Mouse (Mus musculus): Measurements from ENCODE around the gene Stk40. TPM values are rescaled to one million over a fixed set of nuclear protein-coding genes. Genes with fewer than 3 reads are reported as not detected.

Stk40 gene
- total RNA-seq, 2 experiments from 2014 or later, result 26.5 to 28.8 TPM

DNA sequence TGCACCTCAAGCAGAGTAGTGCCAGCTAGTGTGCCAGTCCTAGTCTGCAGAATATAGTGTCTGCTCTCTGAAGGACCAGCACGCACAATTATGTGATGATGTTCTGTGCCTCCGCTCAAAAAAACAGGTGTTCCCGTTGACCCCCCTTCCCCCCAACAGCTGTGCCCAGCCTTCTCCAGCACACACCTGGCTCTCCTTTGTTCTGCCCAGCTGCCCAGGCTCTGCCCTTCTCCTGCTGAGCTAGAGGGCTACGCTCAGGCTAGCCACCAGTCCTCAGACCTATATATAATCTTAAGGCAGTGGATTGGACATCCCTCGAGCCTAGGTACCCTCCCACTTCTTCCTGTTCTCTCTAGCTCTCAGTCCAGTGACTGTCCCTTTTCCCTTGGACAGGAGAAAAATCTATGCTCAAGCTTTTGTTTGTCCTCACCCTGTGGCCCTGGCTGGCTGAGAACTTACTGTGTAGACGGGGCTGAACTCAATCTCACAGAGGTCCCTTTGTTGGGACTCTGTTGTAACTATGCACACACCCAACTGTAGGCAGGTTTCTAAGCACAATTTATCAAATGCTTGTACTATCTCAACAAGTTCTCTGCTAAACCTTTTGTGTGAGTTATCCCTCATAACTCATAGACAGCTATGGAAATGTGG, 12.2 kb downstream of the Stk40 start:
- intact Hi-C loops (cut with DNase I), result no loop called here
- no peak for DNase-seq (ENCODE audit: low spot score in 2 of 2)

DNA sequence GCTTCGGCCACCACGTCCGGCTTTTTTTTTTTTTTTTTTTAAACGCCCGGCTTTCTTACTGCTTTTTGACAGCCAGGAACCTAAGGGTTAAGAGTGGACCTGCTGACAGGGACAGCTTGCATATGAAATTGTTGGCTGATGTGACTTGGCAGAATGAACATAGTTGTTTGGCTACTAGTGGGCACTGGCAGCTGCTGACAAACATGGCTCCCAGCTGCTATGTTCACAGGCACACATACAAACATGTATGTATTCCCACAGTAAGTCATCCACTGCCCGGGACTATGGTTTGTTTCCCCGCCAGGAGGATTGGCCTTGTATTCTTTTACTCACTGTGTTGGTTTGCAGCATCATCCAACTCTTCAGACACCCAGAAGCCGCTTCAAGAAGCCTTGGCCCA, 13.4 kb downstream of the Stk40 start:
- no peak for DNase-seq (ENCODE audit: low spot score in 2 of 2)
- intact Hi-C loops (cut with DNase I), result no loop called here

DNA sequence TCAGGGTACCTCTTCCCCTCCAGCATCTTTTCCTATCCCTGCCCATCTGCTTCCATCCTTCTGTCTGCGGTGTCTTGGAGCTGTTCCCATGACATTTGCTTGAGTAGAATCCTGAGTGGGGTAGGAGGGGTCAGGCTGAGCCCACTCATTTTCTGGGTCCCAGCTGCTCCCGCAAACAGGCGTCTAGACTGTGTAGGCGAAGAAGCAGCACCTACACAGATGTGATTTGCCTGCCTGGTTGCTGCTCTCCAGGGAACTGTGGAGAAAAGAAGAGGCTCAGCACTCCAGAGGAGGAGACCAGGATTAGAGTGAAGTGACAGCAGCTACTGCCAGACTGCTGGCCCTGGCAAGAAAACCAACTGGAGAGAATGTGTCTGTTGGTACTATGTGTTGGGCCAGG, 14.9 kb downstream of the Stk40 start:
- intact Hi-C loops (cut with DNase I), result no loop called here
- DNase-seq (ENCODE audit: low spot score in 2 of 2), result peak; percentile 71 to 78

DNA sequence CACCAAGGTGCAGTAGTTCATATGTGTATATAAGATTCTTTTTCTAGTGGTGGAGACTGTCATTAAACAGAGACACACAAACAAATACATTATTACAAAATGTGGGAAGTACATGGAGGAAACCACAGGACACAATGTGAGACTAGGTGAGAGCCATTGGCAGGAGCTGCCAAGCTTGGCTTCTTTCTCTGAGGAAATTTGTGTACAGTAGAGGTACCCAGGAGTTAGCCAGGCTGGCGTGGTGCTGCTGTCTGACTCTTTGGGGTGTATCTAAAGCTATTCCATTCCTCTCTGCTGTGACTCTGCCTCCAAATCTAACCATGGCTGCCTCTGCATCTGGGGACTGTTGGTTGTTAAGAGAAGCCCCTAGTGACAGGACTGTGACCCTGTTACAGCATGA, 15.3 kb downstream of the Stk40 start:
- no peak for DNase-seq (ENCODE audit: low spot score in 2 of 2)
- intact Hi-C loops (cut with DNase I), result no loop called here

DNA sequence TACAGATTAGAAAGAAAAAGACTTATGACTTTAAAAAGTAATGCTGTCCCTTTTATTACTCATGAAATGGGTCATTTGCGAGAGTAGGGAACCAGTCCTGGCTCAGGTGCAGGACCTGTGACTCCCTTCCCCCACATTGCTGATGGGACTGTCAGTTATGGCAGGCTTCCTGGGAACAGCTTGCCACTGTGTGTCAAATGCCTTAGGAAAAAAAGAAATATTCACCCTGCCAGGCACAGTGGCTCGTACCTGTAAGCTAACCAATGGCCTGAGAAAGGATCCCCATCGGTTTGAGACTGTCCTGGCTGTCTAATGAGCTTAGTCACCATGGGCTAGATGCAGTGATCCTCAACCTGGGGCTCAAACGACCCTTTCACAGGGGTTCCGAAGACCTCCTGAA, 16.3 kb downstream of the Stk40 start:
- intact Hi-C loops (cut with DNase I), result no loop called here
- no peak for DNase-seq (ENCODE audit: low spot score in 2 of 2)

DNA sequence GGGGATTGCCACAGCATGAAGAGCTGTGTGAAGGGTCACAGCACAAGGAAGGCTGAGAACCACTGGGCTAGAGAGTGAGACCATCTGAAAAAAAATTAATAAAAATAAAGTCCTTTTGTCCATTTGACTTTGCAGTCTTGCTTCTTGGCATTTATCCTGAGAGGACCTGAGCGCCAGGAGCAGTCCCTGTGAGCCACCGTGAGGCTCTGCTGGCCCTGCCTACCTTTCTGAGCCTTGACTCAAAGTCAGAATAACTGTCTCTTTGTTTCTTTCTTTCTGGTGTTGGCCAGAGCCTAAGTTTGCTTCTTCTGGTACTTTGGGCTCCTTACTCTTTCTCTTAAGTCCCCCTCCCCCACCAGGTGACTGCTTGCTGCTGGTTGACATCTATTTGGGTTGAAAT, 16.7 kb downstream of the Stk40 start:
- intact Hi-C loops (cut with DNase I), result no loop called here
- no peak for DNase-seq (ENCODE audit: low spot score in 2 of 2)

DNA sequence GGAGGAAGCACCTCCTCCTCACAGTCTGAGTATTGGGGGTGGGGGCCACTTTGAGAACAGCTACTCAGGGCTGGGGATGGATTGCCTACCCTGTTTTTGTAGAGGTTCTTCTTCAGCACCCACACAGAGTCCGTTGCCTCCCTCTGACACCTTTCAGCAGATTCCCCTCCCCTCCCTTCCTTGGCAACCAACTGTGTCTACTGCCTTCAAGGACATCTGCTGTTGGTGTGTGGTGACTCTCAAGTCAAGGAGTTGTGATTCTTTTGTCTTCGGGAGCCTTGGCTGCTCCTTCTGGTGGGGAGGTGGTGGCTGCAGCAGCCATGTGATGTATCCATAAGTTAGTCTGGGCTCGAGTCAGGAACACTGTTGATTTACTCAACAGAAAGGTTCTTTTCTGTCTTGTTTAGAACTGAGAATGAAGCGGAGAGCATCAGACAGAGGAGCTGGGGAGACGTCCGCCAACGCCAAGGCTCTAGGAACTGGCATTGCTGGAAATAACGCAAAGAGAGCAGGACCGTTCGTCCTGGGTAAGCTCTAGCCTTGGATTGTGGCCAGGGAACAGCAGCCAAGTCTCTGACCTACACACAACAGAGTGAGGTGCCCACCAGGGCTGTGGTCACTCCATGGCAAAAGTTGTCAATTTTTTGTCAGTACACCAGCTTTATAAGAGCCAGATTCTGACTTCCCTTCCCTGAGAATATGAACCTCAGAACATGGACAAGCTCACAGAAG, 19.7 kb downstream of the Stk40 start:
- intact Hi-C loops (cut with DNase I), result no loop called here
- DNase-seq (ENCODE audit: low spot score in 2 of 2), result peak in 1 of 2 experiments; percentile 56

DNA sequence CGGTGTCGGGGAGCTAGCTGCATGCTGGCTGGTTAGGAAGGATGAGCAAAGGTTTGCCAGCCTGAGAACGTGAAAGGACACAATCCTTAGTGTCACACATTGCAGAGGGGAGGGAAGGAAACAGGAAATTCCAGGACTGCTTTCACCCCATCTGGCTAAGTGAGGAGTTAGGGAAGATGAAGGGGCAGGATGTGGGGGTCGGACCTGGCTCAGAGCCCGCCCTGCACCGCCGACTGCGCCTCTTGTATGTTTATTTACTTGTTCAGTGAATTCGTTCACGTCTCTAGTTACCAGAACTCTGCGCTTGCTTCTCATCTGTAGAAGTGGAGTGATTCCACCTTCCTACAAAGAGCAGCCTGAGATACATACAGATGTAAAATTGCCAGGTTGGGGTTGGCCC, 26.7 kb downstream of the Stk40 start:
- DNase-seq (ENCODE audit: low spot score in 2 of 2), result no peak
- intact Hi-C loops (cut with DNase I), result no loop called here

DNA sequence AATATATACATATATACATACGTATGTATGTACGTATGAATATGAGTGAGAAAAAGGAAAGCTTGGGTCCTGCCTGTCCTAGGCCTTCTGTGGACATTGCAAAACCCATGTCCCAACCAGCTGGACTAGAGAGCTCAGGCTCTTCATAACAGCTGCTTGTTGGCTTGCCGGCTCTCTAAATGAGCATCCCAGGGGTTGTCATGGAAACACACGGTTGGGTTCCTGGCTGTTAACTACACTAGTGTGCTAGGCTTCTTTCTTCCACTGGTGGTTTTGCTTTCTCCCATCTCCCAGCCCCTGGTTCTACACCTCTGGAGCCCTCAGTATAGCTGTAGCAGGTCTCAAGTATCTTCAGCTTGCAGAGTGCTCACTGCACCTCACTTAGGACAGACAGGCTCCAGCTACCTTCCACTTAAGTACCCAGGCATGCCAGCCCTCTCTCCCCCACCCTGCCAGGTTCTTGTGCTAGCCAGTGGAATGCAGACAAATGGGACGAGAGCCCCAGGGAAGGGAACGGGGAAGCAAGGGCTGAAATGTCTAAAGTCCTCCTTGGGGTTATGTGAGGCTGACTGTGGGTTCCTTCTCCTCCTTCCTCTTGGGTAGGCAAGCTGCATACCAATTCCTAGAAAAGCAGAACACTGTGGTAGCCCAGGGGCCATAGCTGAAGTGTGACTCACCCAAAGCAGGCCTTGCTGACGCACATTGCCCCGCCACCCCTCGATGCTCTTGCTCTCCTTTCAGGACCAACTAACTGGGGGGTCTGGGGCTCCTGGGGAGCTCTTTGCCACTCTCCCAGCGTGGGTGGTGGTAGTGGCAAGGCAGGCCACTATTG, 27.7 kb downstream of the Stk40 start:
- intact Hi-C loops (cut with DNase I), result no loop called here
- peak; percentile 73 to 89 for DNase-seq (ENCODE audit: low spot score in 2 of 2)

DNA sequence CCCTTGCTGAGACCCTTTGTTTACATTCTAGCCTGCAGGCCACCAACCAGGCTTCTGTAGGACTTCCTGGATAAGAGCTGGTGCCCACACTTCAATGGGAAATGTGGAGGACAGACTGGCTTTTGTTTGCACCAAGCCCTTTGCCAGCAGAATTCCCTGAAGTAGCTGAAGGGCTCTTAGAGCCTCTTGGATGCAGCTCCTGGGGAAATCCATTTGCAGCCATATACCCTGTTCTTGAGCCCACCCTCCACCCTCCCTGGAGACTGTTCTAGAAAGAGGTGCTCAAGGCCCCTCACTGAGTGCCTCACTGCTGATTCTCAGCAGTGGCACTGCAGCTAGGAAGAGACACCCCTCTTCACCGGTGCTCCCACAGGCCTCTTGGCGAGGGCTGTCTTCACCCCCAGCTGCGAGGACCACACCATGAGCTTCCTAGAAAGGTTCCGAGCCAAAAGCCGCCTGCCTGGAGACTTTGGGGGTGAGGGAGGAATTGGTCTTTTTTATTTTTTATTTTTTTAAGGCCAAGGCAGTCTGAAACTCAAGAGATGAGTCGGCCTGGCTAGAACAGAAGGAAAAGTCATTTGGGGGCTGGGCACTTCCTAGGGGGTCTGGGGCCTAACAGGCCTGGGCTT, 29.0 kb downstream of the Stk40 start:
- no peak for DNase-seq (ENCODE audit: low spot score in 2 of 2)
- intact Hi-C loops (cut with DNase I), result no loop called here

DNA sequence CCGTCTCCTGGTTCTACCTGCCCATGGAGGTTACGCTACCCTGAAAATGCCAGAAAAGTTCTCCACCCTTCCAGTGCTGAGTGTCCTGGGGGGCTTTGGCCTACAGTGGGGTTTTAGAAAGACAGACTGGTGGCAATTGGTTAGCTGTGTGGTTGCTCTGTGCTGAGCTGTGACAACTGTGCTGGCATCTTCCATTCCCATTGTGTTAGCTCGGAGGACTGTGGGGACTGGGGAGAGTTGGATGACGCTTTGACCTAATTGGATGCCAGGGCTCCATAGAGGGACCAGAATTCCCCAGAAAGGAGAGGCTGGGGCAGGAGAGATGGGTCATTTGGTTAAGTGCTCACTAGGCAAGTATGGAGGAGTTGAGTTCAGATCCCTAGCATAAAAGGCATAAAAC, 30.5 kb downstream of the Stk40 start:
- no peak for DNase-seq (ENCODE audit: low spot score in 2 of 2)
- intact Hi-C loops (cut with DNase I), result no loop called here

DNA sequence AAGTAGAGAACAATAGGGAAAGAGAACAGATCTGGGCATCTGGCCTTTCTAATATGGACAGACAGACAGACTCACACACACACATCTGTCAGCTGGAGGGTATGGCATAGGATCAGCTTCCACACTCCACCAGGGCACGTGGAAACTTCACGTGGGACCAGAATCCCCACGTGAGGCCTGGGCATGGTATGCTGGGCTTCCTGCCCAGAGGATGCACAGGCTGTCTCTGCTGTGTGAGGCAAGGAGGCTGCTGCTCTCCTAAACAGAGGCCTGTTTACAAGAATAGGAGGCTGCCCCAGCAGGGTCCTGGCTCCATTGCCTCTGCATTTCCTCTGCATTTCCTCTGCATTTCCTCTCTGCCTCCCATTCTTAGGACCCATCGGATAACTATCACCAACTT, 30.9 kb downstream of the Stk40 start:
- intact Hi-C loops (cut with DNase I), result no loop called here
- no peak for DNase-seq (ENCODE audit: low spot score in 2 of 2)

DNA sequence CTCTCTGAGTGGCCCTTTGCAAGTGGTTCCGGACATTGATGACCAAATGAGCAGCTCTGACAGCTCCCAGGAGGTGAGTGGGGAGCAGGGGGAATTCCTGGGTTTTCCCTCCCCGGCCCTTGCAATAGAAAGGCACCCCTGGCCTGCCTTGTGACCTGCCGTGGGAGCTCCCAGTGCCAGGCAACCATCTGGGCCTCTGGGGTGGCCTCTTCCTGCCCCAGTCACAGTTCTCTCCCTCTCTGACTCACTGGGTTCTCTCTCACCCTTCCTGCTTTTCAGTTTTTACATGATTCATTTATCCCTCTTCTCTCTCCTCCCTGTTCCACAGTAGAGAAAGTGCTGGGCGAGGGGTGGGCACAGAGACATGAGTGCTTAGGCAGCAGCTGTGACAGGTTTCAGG, 34.0 kb downstream of the Stk40 start:
- intact Hi-C loops (cut with DNase I), result no loop called here
- no peak for DNase-seq (ENCODE audit: low spot score in 2 of 2)

DNA sequence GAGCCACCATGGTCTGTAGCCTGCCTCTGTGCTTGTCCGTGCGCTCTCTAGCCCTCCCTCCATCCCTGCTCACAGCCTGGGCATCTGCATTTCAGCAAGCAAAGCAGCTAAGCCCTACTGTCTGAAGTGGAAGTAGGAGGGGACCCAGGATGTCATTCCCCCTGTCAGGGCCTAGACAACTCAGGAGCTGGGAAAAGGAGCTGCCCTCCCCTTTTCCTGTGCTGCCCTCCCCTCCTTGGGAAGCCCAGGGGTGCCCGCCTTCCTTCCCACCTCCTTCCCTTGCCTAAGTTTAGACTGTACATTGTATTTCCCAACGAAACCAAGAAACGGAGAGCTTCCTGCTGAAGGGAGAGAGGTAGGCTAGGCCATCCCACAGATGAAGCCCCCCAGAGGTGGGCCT, 37.3 kb downstream of the Stk40 start:
- no peak for DNase-seq (ENCODE audit: low spot score in 2 of 2)
- intact Hi-C loops (cut with DNase I), result no loop called here

DNA sequence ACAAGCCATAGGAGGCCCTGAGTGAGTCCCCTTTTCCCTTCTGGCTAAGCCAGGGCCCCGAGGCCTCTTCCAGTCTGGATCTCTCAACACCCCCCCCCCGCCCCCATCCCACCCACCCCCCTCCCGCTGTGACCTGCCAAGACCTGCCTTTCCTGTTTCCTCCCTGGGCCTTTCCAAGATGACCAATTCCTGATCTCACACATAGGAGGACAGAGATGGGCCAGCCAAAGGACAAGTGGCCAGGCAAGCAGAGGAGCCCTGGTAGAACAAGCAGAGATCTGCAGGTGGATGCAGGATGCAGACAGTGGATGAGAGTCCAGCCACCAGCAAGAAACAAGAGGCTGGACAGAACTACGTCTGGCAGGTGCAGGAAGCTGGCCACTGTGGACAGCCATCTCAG, 41.6 kb downstream of the Stk40 start:
- no peak for DNase-seq (ENCODE audit: low spot score in 2 of 2)
- intact Hi-C loops (cut with DNase I), result no loop called here

DNA sequence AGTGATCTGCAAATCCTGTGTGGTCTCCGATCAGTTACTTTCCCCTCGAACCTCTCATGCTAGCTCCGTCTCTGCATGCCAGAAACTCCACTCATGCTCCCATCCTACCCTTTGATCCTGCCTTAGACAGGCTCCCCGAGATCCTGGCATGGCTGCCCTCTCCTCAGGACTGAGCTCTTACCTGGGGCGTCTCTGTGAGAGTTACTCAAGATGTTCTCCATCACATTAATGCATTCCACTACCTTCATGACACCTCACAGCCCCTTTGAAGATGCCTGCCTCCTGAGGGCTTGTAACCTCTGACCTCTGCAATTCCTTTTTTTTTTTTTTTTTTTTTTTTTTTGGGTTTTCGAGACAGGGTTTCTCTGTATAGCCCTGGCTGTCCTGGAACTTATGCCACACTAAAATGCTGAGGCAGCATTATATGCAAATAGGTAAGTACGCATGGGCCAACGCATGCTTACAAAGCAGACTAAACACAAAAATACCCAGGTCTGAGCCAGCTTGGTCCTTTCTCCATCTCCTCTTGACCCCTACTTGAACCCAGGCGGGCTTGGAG, 43.3 kb downstream of the Stk40 start:
- intact Hi-C loops (cut with DNase I), result no loop called here

DNA sequence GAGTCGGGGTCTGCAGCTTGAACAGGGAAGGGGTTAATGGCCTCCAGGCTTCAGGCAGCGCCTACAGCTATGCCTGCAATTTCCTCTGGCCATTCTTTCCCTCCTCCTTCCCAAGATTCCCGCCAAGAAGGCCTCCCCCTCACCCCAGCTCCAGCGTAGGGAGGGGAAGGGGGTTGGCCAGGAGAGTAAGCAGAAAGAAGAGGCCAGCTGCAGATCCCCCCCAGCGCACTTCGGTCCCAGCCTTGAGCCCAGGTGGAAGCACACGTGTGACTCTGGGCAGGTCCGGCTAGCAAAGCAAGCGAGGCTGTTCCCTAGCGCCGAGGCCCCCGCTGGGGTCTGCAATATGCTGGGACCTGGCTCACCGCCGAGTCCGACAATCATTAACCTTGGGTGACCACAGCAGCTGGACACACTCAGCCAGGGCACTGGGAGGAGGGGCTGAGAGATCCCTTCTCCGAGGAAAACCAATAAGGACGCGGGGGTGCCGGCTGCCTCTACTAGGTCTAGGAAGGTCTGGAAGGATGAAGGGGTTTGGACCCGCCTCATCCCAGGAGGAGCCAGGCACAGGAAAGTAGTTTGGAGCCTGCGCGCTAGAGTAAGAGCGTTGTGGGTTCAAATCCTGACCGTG, 43.9 kb downstream of the Stk40 start, which contains the start of gene Eva1b:
TSS of gene Eva1b (plus strand) at position 212 of the 628 bp plus-strand sequence.
- intact Hi-C loops (cut with DNase I), result no loop called here
- DNase-seq (ENCODE audit: low spot score in 2 of 2), result no peak

More for the DNA sequence above, 43.3 kb downstream of the Stk40 start:
- no peak for DNase-seq (ENCODE audit: low spot score in 2 of 2)

DNA sequence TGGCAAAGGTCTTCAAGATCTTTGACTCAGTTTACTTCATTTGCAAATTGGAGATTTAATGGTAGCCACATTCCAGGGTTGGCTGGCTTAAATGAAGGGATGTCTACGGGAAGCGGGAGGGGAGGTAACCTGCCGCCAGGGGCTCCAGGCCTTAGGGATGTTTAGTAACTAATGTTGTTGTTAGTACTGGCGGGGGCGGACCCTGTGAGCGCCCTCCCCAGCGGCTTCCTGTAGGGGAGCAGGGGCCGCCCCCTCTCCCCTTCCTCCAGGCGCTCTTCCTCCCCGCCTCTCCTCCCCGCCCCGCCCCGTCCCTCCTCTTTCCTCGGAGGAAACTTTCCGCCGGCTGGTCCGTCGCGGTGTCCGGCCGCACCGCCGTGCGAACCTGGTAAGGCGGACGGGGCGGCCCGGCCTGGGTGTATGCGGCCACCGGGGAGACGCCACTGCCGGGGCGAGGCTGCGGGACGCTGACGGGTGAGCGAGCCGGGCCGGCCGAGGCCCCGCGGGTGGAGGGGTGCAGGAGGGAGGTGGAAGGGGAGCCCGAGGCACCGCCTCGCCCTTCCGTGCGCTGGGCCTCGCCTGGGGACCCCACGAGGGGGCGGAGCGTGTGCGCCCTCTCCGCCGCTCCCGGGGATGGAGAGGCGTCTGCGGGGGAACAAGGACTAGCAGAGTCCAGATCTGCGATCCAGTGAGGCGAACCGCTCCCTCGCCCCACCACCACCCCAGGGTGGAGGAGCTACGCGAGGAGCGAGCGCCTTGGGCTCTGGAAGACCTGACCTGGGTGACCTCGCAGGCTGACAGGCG, 44.6 kb downstream of the Stk40 start:
- no peak for DNase-seq (ENCODE audit: low spot score in 2 of 2)
- intact Hi-C loops (cut with DNase I), result no loop called here

Data from left cerebral cortex, postnatal 14 days (tissue).